Mouse (Mus musculus): ENCODE data around the gene Wrap53. TPM values are rescaled to one million over a fixed set of nuclear protein-coding genes. Genes with fewer than 3 reads are reported as not detected.

Wrap53 gene
- polyA plus RNA-seq, 1 experiment: not detected

GRCm38 (mm10) chr11:69591424-69591823 lies 11.4 kb upstream of the Wrap53 start:
- TF ChIP-seq POLR2A (IDR thresholded peaks at IDR 0.05; ENCODE audit: insufficient read depth, low read depth, low read length): no peak
- TF ChIP-seq CTCF (IDR thresholded peaks at IDR 0.05; ENCODE audit: insufficient read depth, low read depth, low read length): no peak
- 90% methylated on average over 3 of the region's 3 CpGs for WGBS
- Histone ChIP-seq H3K4me1 (ENCODE audit: control insufficient read depth, insufficient read depth, low read length) (no peaks in the 10 kb centered on the region), H3K27ac (ENCODE audit: insufficient read depth, low read depth, low read length) (no peak overlapping the region; the same call in 1 of the 2 replicates), H3K4me3 (ENCODE audit: insufficient read depth, low read depth, low read length) (no peak overlapping the region)

- TF ChIP-seq POLR2A (IDR thresholded peaks at IDR 0.05; ENCODE audit: insufficient read depth, low read depth, low read length) (no peak), CTCF (IDR thresholded peaks at IDR 0.05; ENCODE audit: insufficient read depth, low read depth, low read length) (no peak)
- Histone ChIP-seq H3K4me3 (ENCODE audit: insufficient read depth, low read depth, low read length) (no peak overlapping the region), H3K27ac (ENCODE audit: insufficient read depth, low read depth, low read length) (no peak overlapping the region), H3K4me1 (ENCODE audit: control insufficient read depth, insufficient read depth, low read length) (no peaks in the 10 kb centered on the region)
- WGBS: 92% methylated on average over 8 of the region's 8 CpGs
Measured at GRCm38 (mm10) chr11:69590622-69591021, 10.6 kb upstream of the Wrap53 start.

GRCm38 (mm10) chr11:69589207-69589834 lies 9.3 kb upstream of the Wrap53 start:
- Histone ChIP-seq H3K4me1 (ENCODE audit: control insufficient read depth, insufficient read depth, low read length) (no peaks in the 10 kb centered on the region), H3K27ac (ENCODE audit: insufficient read depth, low read depth, low read length) (no peak overlapping the region), H3K4me3 (ENCODE audit: insufficient read depth, low read depth, low read length) (no peak overlapping the region)
- TF ChIP-seq CTCF (IDR thresholded peaks at IDR 0.05; ENCODE audit: insufficient read depth, low read depth, low read length): no peak
- TF ChIP-seq POLR2A (IDR thresholded peaks at IDR 0.05; ENCODE audit: insufficient read depth, low read depth, low read length): no peak
- WGBS: 92% methylated on average over 22 of the region's 22 CpGs

GRCm38 (mm10) chr11:69585718-69586325 lies 5.8 kb upstream of the Wrap53 start:
- 82% methylated on average over 7 of the region's 7 CpGs for WGBS
- Histone ChIP-seq H3K4me1 (ENCODE audit: control insufficient read depth, insufficient read depth, low read length) (no peaks in the 10 kb centered on the region), H3K27ac (ENCODE audit: insufficient read depth, low read depth, low read length) (no peak overlapping the region), H3K4me3 (ENCODE audit: insufficient read depth, low read depth, low read length) (no peak overlapping the region)
- TF ChIP-seq CTCF (IDR thresholded peaks at IDR 0.05; ENCODE audit: insufficient read depth, low read depth, low read length): no peak
- no peak for TF ChIP-seq POLR2A (IDR thresholded peaks at IDR 0.05; ENCODE audit: insufficient read depth, low read depth, low read length)

GRCm38 (mm10) chr11:69584937-69585336 lies 4.9 kb upstream of the Wrap53 start:
- no peak for TF ChIP-seq CTCF (IDR thresholded peaks at IDR 0.05; ENCODE audit: insufficient read depth, low read depth, low read length)
- no peak for TF ChIP-seq POLR2A (IDR thresholded peaks at IDR 0.05; ENCODE audit: insufficient read depth, low read depth, low read length)
- Histone ChIP-seq H3K27ac (ENCODE audit: insufficient read depth, low read depth, low read length) (no peak overlapping the region), H3K4me3 (ENCODE audit: insufficient read depth, low read depth, low read length) (no peak overlapping the region), H3K4me1 (ENCODE audit: control insufficient read depth, insufficient read depth, low read length) (no peaks in the 10 kb centered on the region)
- WGBS: 90% methylated on average over 13 of the region's 13 CpGs

GRCm38 (mm10) chr11:69584008-69584407 lies 4.0 kb upstream of the Wrap53 start:
- no peak overlapping the region for H3K4me3 ChIP-seq (ENCODE audit: insufficient read depth, low read depth, low read length)
- H3K27ac ChIP-seq (ENCODE audit: insufficient read depth, low read depth, low read length): no peak overlapping the region
- H3K4me1 ChIP-seq (ENCODE audit: control insufficient read depth, insufficient read depth, low read length): no peaks in the 10 kb centered on the region
- no peak for TF ChIP-seq CTCF (IDR thresholded peaks at IDR 0.05; ENCODE audit: insufficient read depth, low read depth, low read length)
- no peak for TF ChIP-seq POLR2A (IDR thresholded peaks at IDR 0.05; ENCODE audit: insufficient read depth, low read depth, low read length)
- WGBS: 75% methylated on average over 7 of the region's 7 CpGs

- peaks cover 10% of the 10 kb centered on the region for H3K4me1 ChIP-seq (ENCODE audit: control insufficient read depth, insufficient read depth, low read length)
- TF ChIP-seq CTCF (IDR thresholded peaks at IDR 0.05; ENCODE audit: insufficient read depth, low read depth, low read length) (no peak), POLR2A (IDR thresholded peaks at IDR 0.05; ENCODE audit: insufficient read depth, low read depth, low read length) (no peak)
- H3K4me3 ChIP-seq (ENCODE audit: insufficient read depth, low read depth, low read length): no peak overlapping the region
- H3K27ac ChIP-seq (ENCODE audit: insufficient read depth, low read depth, low read length): no peak overlapping the region
- WGBS: 62% methylated on average over 9 of the region's 9 CpGs
Measured at GRCm38 (mm10) chr11:69582230-69582805, 2.3 kb upstream of the Wrap53 start.

- TF ChIP-seq POLR2A (IDR thresholded peaks at IDR 0.05; ENCODE audit: insufficient read depth, low read depth, low read length): no peak
- 1% methylated on average over 8 of the region's 8 CpGs for WGBS
- Histone ChIP-seq H3K4me3 (ENCODE audit: insufficient read depth, low read depth, low read length) (peak overlapping the region; percentile 67), H3K27ac (ENCODE audit: insufficient read depth, low read depth, low read length) (0 out of 2 replicates have a peak overlapping the region, but pooled peaks have one; percentile 19), H3K4me1 (ENCODE audit: control insufficient read depth, insufficient read depth, low read length) (peaks cover 14% of the 10 kb centered on the region)
Measured at GRCm38 (mm10) chr11:69581814-69582213, 1.8 kb upstream of the Wrap53 start.

GRCm38 (mm10) chr11:69581147-69581688 lies 1.2 kb upstream of the Wrap53 start:
- peak overlapping the region; percentile 67 for H3K4me3 ChIP-seq (ENCODE audit: insufficient read depth, low read depth, low read length)
- WGBS: under 1% methylated on average over 36 of the region's 36 CpGs

More at GRCm38 (mm10) chr11:69581147-69581688, 1.2 kb upstream of the Wrap53 start:
- Histone ChIP-seq H3K27ac (ENCODE audit: insufficient read depth, low read depth, low read length) (peak overlapping the region; percentile 81), H3K4me1 (ENCODE audit: control insufficient read depth, insufficient read depth, low read length) (peaks cover 15% of the 10 kb centered on the region)
- TF ChIP-seq CTCF (IDR thresholded peaks at IDR 0.05; ENCODE audit: insufficient read depth, low read depth, low read length) (no peak), POLR2A (IDR thresholded peaks at IDR 0.05; ENCODE audit: insufficient read depth, low read depth, low read length) (no peak; the same call in 1 of the 2 replicates)
